Mouse (Mus musculus): ENCODE results near the gene Ranbp3.

- TF ChIP-seq POLR2A (IDR thresholded peaks at IDR 0.05; ENCODE audit: control insufficient read depth, low read depth, low read length) (no peak), CTCF (IDR thresholded peaks at IDR 0.05; ENCODE audit: control insufficient read depth, insufficient read depth, insufficient replicate concordance, low read depth, low read length) (no peak)
Measured at GRCm38 (mm10) chr17:56682880-56683279, 9.8 kb downstream of the Ranbp3 start.
